Mouse (Mus musculus) G1E (cell line): ENCODE measurements around the gene Gm17374. TPM values are rescaled to one million over a fixed set of nuclear protein-coding genes. Genes with fewer than 3 reads are reported as not detected.
"Not testable (repeated sequence)": the region's sequence is repeated elsewhere in the genome, so short reads cannot be mapped to it uniquely, and the experiment has no call there.

Experiments used
- ATAC-seq: 2 replicates; pipeline ENCODE4 v1.8.0; 2016; ENCODE audit warnings: mild to moderate bottlenecking; ENCODE audit not compliant: insufficient number of reproducible peaks, poor library complexity, low FRiP score, severe bottlenecking; ENCODE audit errors: extremely low read depth
- DNase-seq: peaks from one replicate; pipeline ENCODE4 v3.0.0; 2012; ENCODE audit warnings: low spot score
- H3K27me3 ChIP-seq: 2 replicates; pipeline ENCODE4 v1.6.1; 2012; ENCODE audit warnings: mild to moderate bottlenecking, low read length, inconsistent platforms; ENCODE audit not compliant: insufficient read depth
- H3K36me3 ChIP-seq: replicated peaks from 2 replicates; pipeline ENCODE3; 2012; ENCODE audit warnings: mild to moderate bottlenecking, inconsistent platforms
- H3K4me1 ChIP-seq: 2 replicates; pipeline ENCODE4 v1.6.1; 2012; ENCODE audit warnings: low read depth, low read length, inconsistent platforms, mixed read lengths; ENCODE audit not compliant: insufficient read depth
- H3K4me3 ChIP-seq: 2 replicates; pipeline ENCODE4 v1.5.1; 2012; ENCODE audit warnings: low read depth, mild to moderate bottlenecking, inconsistent platforms, low read length, moderate library complexity, mixed read lengths
- H3K9me3 ChIP-seq: replicated peaks from 2 replicates; pipeline ENCODE4 v1.6.1; 2012; ENCODE audit warnings: inconsistent platforms
- CTCF ChIP-seq: IDR thresholded peaks from 2 replicates; pipeline ENCODE4 v1.5.1; 2012; ENCODE audit warnings: low read depth, low read length, inconsistent platforms, mixed read lengths
- GATA1 ChIP-seq: IDR thresholded peaks from 2 replicates; pipeline ENCODE4 v1.6.1; 2012; ENCODE audit warnings: borderline replicate concordance, low read length, inconsistent platforms, mixed read lengths
- GATA2 ChIP-seq: IDR thresholded peaks from 2 replicates; pipeline ENCODE4 v1.6.1; 2012; ENCODE audit warnings: low read depth, low read length, inconsistent platforms, borderline replicate concordance
- POLR2AphosphoS5 ChIP-seq: IDR thresholded peaks from 2 replicates; pipeline ENCODE4 v1.6.1; 2012; ENCODE audit warnings: low read depth, low read length, inconsistent platforms; ENCODE audit not compliant: insufficient replicate concordance
- TAL1 ChIP-seq: conservative IDR thresholded peaks from 2 replicates; pipeline ENCODE4 v1.6.1; 2012; ENCODE audit warnings: low read depth, low read length, inconsistent platforms, mixed read lengths
- polyA plus RNA-seq: library from polyadenylated mRNA; stranded (reverse); fragments of >175 nt; gene quantifications from 2 replicates; pipeline ENCODE4 v1.2.3, GENCODE M21; 2012
- total RNA-seq, 2 experiments: library from RNA; stranded (forward) in 1 of 2; stranded (reverse) in 1 of 2; fragments of 200-1000 nt in 1 of 2; fragments of >200 nt in 1 of 2; fragmentation: Nextera tagmentation in 1 of 2; gene quantifications; 2 replicates each; pipeline ENCODE4 v1.2.3; 2014 to 2017

The Gm17374 gene
- total RNA-seq (2014; fragmentation: Nextera tagmentation) (not detected in 2 replicates), total RNA-seq (2017) (not detected in 2 replicates), polyA plus RNA-seq (not detected in 2 replicates)

- not testable (repeated sequence) for H3K9me3 ChIP-seq, ATAC-seq, H3K27me3 ChIP-seq, H3K4me3 ChIP-seq, DNase-seq, H3K4me1 ChIP-seq
- peaks cover 61% of the 10 kb centered on the region for H3K36me3 ChIP-seq
These were observed at the start of gene Gm17374 for GRCm38 (mm10) chr2:140151743-140152142. Gene Gm17374, plus strand, starts transcription at chr2:140152043.

DNA sequence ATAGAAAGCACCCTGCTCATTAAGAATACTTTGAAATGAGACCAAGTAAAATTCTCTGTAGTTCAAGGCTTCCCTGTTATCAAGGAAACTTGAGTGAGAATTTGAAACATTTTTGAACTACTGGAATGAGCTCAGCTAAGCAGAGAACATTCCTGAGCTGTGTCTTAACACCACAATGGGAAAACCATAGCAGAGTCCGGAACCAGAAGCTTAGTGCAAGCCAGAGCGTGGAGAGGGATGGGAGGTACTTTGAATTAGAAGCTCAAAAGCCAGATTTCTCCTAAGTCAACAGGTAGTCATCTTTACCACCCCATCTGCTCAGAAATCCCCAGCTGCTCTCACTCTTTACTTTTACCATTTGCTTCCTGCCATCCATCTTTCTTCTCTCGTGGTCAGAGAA lies 46.9 kb upstream of the Gm17374 start:
- H3K36me3 ChIP-seq, result no peaks in the 10 kb centered on the region
- H3K27me3 ChIP-seq, result peaks cover 11% of the 10 kb centered on the region
- ATAC-seq (no peak), DNase-seq (no peak)
- H3K4me3 ChIP-seq, result no peak overlapping the region
- TF ChIP-seq CTCF (no peak), GATA1 (no peak), GATA2 (no peak), TAL1 (no peak), POLR2AphosphoS5 (no peak)
- H3K9me3 ChIP-seq, result no peaks in the 10 kb centered on the region
- peaks cover 19% of the 10 kb centered on the region for H3K4me1 ChIP-seq

DNA sequence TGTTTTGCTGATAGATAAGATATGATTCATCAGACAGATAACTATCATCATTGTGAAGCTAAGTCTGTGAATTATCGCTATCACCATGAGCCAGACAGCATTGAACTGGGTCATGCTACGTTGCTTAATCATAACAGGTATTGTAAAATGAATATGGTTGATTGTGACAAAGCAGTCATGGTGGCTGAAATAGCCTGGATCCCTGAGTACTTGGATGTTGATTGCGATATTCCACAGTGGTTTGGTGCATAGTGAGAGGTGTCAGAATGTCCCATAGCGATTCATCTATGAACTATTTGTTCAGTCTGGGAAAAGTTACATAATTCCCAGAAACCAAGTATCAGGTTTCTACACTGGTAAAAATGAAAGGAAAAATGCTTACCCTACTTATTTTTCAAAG lies 44.2 kb upstream of the Gm17374 start:
- no peaks in the 10 kb centered on the region for H3K9me3 ChIP-seq
- peaks cover 9% of the 10 kb centered on the region for H3K27me3 ChIP-seq
- H3K4me1 ChIP-seq, result peaks cover 19% of the 10 kb centered on the region
- peak; percentile 52; the same call in 1 of the 2 replicates for ATAC-seq
- DNase-seq, result no peak
- TF ChIP-seq TAL1 (no peak), POLR2AphosphoS5 (no peak), GATA2 (no peak), GATA1 (no peak), CTCF (no peak)
- H3K4me3 ChIP-seq, result no peak overlapping the region
- no peaks in the 10 kb centered on the region for H3K36me3 ChIP-seq

- H3K36me3 ChIP-seq, result no peaks in the 10 kb centered on the region
- peaks cover 19% of the 10 kb centered on the region for H3K4me1 ChIP-seq
- no peak for TF ChIP-seq CTCF
- no peak for TF ChIP-seq POLR2AphosphoS5
- TF ChIP-seq GATA1, result no peak
- TF ChIP-seq TAL1, result no peak
- TF ChIP-seq GATA2, result no peak
- H3K9me3 ChIP-seq, result no peaks in the 10 kb centered on the region
- DNase-seq (no peak), ATAC-seq (no peak)
- H3K27me3 ChIP-seq, result peaks cover 3% of the 10 kb centered on the region
- no peak overlapping the region for H3K4me3 ChIP-seq
These were observed 42.9 kb upstream of the Gm17374 start for GRCm38 (mm10) chr2:140108945-140109344.

GRCm38 (mm10) chr2:140113851-140114250 lies 38.0 kb upstream of the Gm17374 start:
- H3K9me3 ChIP-seq, result no peaks in the 10 kb centered on the region
- no peak for TF ChIP-seq GATA2
- no peak for TF ChIP-seq CTCF
- no peak for TF ChIP-seq POLR2AphosphoS5
- no peak for TF ChIP-seq TAL1
- TF ChIP-seq GATA1, result no peak
- no peak for DNase-seq
- H3K4me3 ChIP-seq, result no peak overlapping the region
- no peaks in the 10 kb centered on the region for H3K36me3 ChIP-seq
- peaks cover 3% of the 10 kb centered on the region for H3K27me3 ChIP-seq
- H3K4me1 ChIP-seq, result peaks cover 7% of the 10 kb centered on the region; the same call in 1 of the 2 replicates
- ATAC-seq, result no peak

GRCm38 (mm10) chr2:140125516-140125915 lies 26.3 kb upstream of the Gm17374 start:
- DNase-seq (no peak), ATAC-seq (no peak)
- TF ChIP-seq GATA1, result no peak
- Histone ChIP-seq H3K4me1 (no peaks in the 10 kb centered on the region), H3K9me3 (no peaks in the 10 kb centered on the region), H3K36me3 (peaks cover 87% of the 10 kb centered on the region), H3K4me3 (no peak overlapping the region), H3K27me3 (no peaks in the 10 kb centered on the region)

GRCm38 (mm10) chr2:140159186-140159730 lies 7.4 kb downstream of the Gm17374 start:
- TF ChIP-seq TAL1 (no peak), GATA2 (no peak), GATA1 (no peak), POLR2AphosphoS5 (no peak), CTCF (no peak)
- ATAC-seq, result no peak
- Histone ChIP-seq H3K9me3 (no peaks in the 10 kb centered on the region), H3K27me3 (no peaks in the 10 kb centered on the region), H3K4me1 (peaks cover 27% of the 10 kb centered on the region), H3K4me3 (no peak overlapping the region), H3K36me3 (peaks cover 61% of the 10 kb centered on the region)
- no peak for DNase-seq
